Mouse (Mus musculus) small intestine, adult 2 months (tissue): ENCODE measurements at regions not wholly inside any gene's neighbourhood (a gene's known extent, or its start where the extent isn't known, plus 50 kb on each side); places are given as distances from the start of the nearest gene placed in this dataset.

Experiments
- CTCF ChIP-seq: fragments of 200-500 bp; IDR thresholded peaks from 2 replicates; pipeline ENCODE4 v1.5.1; 2012; ENCODE audit warnings: low read depth, mild to moderate bottlenecking, control low read depth, inconsistent platforms, low read length, moderate library complexity, mixed read lengths; ENCODE audit not compliant: insufficient replicate concordance, insufficient read length; ENCODE audit errors: extremely low read depth
- POLR2A ChIP-seq: fragments of 200-500 bp; IDR thresholded peaks from 2 replicates; pipeline ENCODE4 v1.6.1; 2012; ENCODE audit warnings: low read depth, mild to moderate bottlenecking, control low read depth, inconsistent platforms, low read length, moderate library complexity

DNA sequence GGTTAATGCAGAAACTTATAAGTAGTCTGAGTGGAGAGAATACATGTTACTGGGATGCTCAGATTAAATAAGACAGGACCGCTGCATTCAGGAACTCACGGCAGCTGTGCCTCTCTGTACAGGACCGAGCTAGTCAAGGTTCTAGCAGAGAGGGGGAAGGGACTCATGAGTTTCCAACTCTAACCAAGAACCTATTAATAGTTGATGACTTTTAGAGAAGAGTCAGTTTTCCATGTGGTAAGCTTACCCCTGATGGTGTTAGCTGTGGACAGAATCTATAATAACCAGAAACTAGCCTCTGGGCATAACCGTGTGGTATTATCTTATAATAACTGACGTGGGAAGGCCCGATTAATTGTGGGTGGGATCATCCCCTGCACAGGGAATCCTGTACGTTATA, 316.2 kb downstream of the Gadd45g start:
- TF ChIP-seq POLR2A (no peak), CTCF (no peak)
